Mouse (Mus musculus) MEL (cell line): Measurements from ENCODE around the gene Erc2. TPM values are rescaled to one million over a fixed set of nuclear protein-coding genes. Genes with fewer than 3 reads are reported as not detected.

ENCODE experiments used
- DNase-seq: peaks from one replicate; pipeline ENCODE4 v3.0.0; 2011; ENCODE audit warnings: low read depth, low spot score
- H3K27ac ChIP-seq: 2 replicates; pipeline ENCODE4 v1.5.1; 2012; ENCODE audit warnings: low read depth, mild to moderate bottlenecking, control low read depth, low read length, moderate library complexity; ENCODE audit not compliant: control insufficient read depth
- H3K27me3 ChIP-seq, 2 experiments: fragments of 150-350 bp in 1 of 2; sonication (generic) in 1 of 2; 2 replicates each; pipeline ENCODE4 v1.6.1; 2012; ENCODE audit warnings: low read length in 2 of 2, mild to moderate bottlenecking in 2 of 2, improper control_type of control experiment in 1 of 2, moderate library complexity in 1 of 2; ENCODE audit not compliant: insufficient read depth in 2 of 2, control insufficient read depth in 1 of 2
- H3K36me3 ChIP-seq, 2 experiments: 2 replicates each; pipeline ENCODE4 v1.6.1; 2012 to 2014; ENCODE audit warnings: low read length in 2 of 2, improper control_type of control experiment in 1 of 2, inconsistent platforms in 1 of 2, mild to moderate bottlenecking in 1 of 2; ENCODE audit not compliant: insufficient read depth in 2 of 2, control insufficient read depth in 1 of 2
- H3K4me1 ChIP-seq, 2 experiments: fragments of 150-350 bp in 1 of 2; sonication (generic) in 1 of 2; 2 replicates each; pipeline ENCODE4 v1.6.1; 2012; ENCODE audit warnings: low read length in 2 of 2, improper control_type of control experiment in 1 of 2, mild to moderate bottlenecking in 1 of 2; ENCODE audit not compliant: insufficient read depth in 2 of 2, control insufficient read depth in 1 of 2
- H3K4me3 ChIP-seq, 2 experiments: fragments of 150-350 bp in 1 of 2; sonication (generic) in 1 of 2; 2 replicates each; pipeline ENCODE4 v1.5.1; 2012; ENCODE audit warnings: low read depth in 2 of 2, low read length in 2 of 2, mild to moderate bottlenecking in 2 of 2, moderate library complexity in 2 of 2, control low read depth in 1 of 2, improper control_type of control experiment in 1 of 2; ENCODE audit not compliant: control insufficient read depth in 1 of 2, insufficient read depth in 1 of 2
- H3K79me2 ChIP-seq: 2 replicates; pipeline ENCODE4 v1.6.1; 2012; ENCODE audit warnings: mild to moderate bottlenecking, low read length, moderate library complexity; ENCODE audit not compliant: control insufficient read depth, poor library complexity, insufficient read depth
- H3K9ac ChIP-seq: 2 replicates; pipeline ENCODE4 v1.6.1; 2012; ENCODE audit warnings: low read depth, mild to moderate bottlenecking, control low read depth, low read length, moderate library complexity; ENCODE audit not compliant: control insufficient read depth, poor library complexity, severe bottlenecking
- H3K9me3 ChIP-seq: fragments of 150-350 bp; sonication (generic); replicated peaks from 2 replicates; pipeline ENCODE4 v1.6.1; 2012; ENCODE audit warnings: mild to moderate bottlenecking, low read length, improper control_type of control experiment, moderate library complexity; ENCODE audit not compliant: insufficient read depth
- CTCF ChIP-seq, 3 experiments: IDR thresholded peaks in 2 of 3; conservative IDR thresholded peaks in 1 of 3; 2 replicates each; pipeline ENCODE4 v1.5.1; 2011 to 2012; ENCODE audit warnings: low read length in 3 of 3, low read depth in 2 of 3, mild to moderate bottlenecking in 2 of 3, improper control_type of control experiment in 1 of 3, inconsistent platforms in 1 of 3, mixed read lengths in 1 of 3, moderate library complexity in 1 of 3; ENCODE audit not compliant: control insufficient read depth in 1 of 3, insufficient read depth in 1 of 3, poor library complexity in 1 of 3, severe bottlenecking in 1 of 3
- ELF1 ChIP-seq: IDR thresholded peaks from 2 replicates; pipeline ENCODE4 v1.6.1; 2014; ENCODE audit warnings: low read depth, mild to moderate bottlenecking, inconsistent platforms, low read length, improper control_type of control experiment, moderate library complexity
- EP300 ChIP-seq, 2 experiments: IDR thresholded peaks; 2 replicates each; pipeline ENCODE4 v1.6.1; 2011; ENCODE audit warnings: improper control_type of control experiment in 2 of 2, low read length in 2 of 2, low read depth in 1 of 2, mild to moderate bottlenecking in 1 of 2
- GABPA ChIP-seq: IDR thresholded peaks from 2 replicates; pipeline ENCODE4 v1.6.1; 2012; ENCODE audit warnings: low read depth, mild to moderate bottlenecking, inconsistent platforms, low read length, improper control_type of control experiment, moderate library complexity
- GATA1 ChIP-seq: IDR thresholded peaks from 2 replicates; pipeline ENCODE4 v1.6.1; 2011; ENCODE audit warnings: low read depth, low read length, improper control_type of control experiment
- MAFK ChIP-seq: IDR thresholded peaks from 2 replicates; pipeline ENCODE4 v1.6.1; 2011; ENCODE audit warnings: low read depth, mild to moderate bottlenecking, low read length, improper control_type of control experiment, borderline replicate concordance
- MAZ ChIP-seq: IDR thresholded peaks from 2 replicates; pipeline ENCODE4 v1.6.1; 2012; ENCODE audit warnings: low read depth, mild to moderate bottlenecking, inconsistent platforms, low read length, improper control_type of control experiment
- MYB ChIP-seq: IDR thresholded peaks from 2 replicates; pipeline ENCODE4 v1.6.1; 2011; ENCODE audit warnings: mild to moderate bottlenecking, low read depth, low read length, improper control_type of control experiment
- MYC ChIP-seq: IDR thresholded peaks from 2 replicates; pipeline ENCODE4 v1.6.1; 2011; ENCODE audit warnings: low read depth, mild to moderate bottlenecking, low read length, improper control_type of control experiment, moderate library complexity
- NELFE ChIP-seq: IDR thresholded peaks from 2 replicates; pipeline ENCODE4 v1.6.1; 2011; ENCODE audit warnings: low read depth, low read length, improper control_type of control experiment
- NRF1 ChIP-seq: IDR thresholded peaks from 2 replicates; pipeline ENCODE4 v1.6.1; 2014; ENCODE audit warnings: low read depth, mild to moderate bottlenecking, inconsistent platforms, low read length, improper control_type of control experiment, moderate library complexity; ENCODE audit not compliant: poor library complexity, insufficient read depth, severe bottlenecking
- POLR2AphosphoS2 ChIP-seq: IDR thresholded peaks from 2 replicates; pipeline ENCODE4 v1.6.1; 2011; ENCODE audit warnings: low read length, improper control_type of control experiment
- POLR2AphosphoS5 ChIP-seq: IDR thresholded peaks from 2 replicates; pipeline ENCODE4 v1.6.1; 2012; ENCODE audit warnings: low read depth, borderline replicate concordance, mild to moderate bottlenecking, inconsistent platforms, low read length, moderate library complexity, mixed read lengths
- SMC3 ChIP-seq: IDR thresholded peaks from 2 replicates; pipeline ENCODE4 v1.6.1; 2011; ENCODE audit warnings: low read depth, low read length, improper control_type of control experiment
- TBP ChIP-seq: IDR thresholded peaks from 2 replicates; pipeline ENCODE4 v1.8.0; 2011; ENCODE audit warnings: low read depth, low read length, improper control_type of control experiment
- TCF12 ChIP-seq: IDR thresholded peaks from 2 replicates; pipeline ENCODE4 v1.6.1; 2014; ENCODE audit warnings: low read depth, mild to moderate bottlenecking, inconsistent platforms, low read length, improper control_type of control experiment, moderate library complexity
- USF2 ChIP-seq, 2 experiments: IDR thresholded peaks; 2 replicates each; pipeline ENCODE4 v1.6.1; 2011 to 2012; ENCODE audit warnings: improper control_type of control experiment in 2 of 2, low read length in 2 of 2, borderline replicate concordance in 1 of 2, inconsistent platforms in 1 of 2, low read depth in 1 of 2, mild to moderate bottlenecking in 1 of 2; ENCODE audit not compliant: insufficient read depth in 1 of 2
- polyA plus RNA-seq, 2 experiments: library from polyadenylated mRNA; stranded (reverse) in 1 of 2; unstranded in 1 of 2; fragments of >175 nt in 1 of 2; fragments of >200 nt in 1 of 2; gene quantifications; 2 replicates each; pipeline versions ENCODE4 v1.2.1 to v1.2.4; 2012; ENCODE audit warnings: low replicate concordance in 2 of 2, low read depth in 1 of 2; ENCODE audit not compliant: insufficient read length in 2 of 2, insufficient read depth in 1 of 2, missing spikeins in 1 of 2
- total RNA-seq: library from RNA; depleted of rRNA; stranded (reverse); fragments of 300-350 nt; gene quantifications from 2 replicates; pipeline ENCODE4 v1.2.3, GENCODE M21; 2012

Erc2 gene
- total and polyA plus RNA-seq, 3 experiments, result not detected

- Histone ChIP-seq H3K9ac (no peak overlapping the region), H3K27ac (no peak overlapping the region), H3K4me1 (no peaks in the 10 kb centered on the region), H3K9me3 (no peaks in the 10 kb centered on the region), H3K79me2 (no peaks in the 10 kb centered on the region), H3K27me3 (no peaks in the 10 kb centered on the region), H3K36me3 (no peaks in the 10 kb centered on the region), H3K4me3 (no peak overlapping the region)
- DNase-seq, result peak; percentile 4
- no peak for TF ChIP-seq NELFE
- peak in 1 of 3 experiments; percentile 17; a peak in 2 of 6 replicates for TF ChIP-seq CTCF (IDR thresholded peaks at IDR 0.05 in 2 of 3, conservative IDR thresholded peaks at IDR 0.05 in 1 of 3; ENCODE audit: control insufficient read depth in 1 of 3, insufficient read depth in 1 of 3, low read depth in 2 of 3, low read length in 3 of 3, poor library complexity in 1 of 3, severe bottlenecking in 1 of 3)
Measured at GRCm38 (mm10) chr14:28089636-28090443, 467.6 kb downstream of the Erc2 start.

GRCm38 (mm10) chr14:28091367-28091766 is 469.1 kb downstream of the Erc2 start:
- no peaks in the 10 kb centered on the region for H3K79me2 ChIP-seq

GRCm38 (mm10) chr14:28093214-28093613 is 471.0 kb downstream of the Erc2 start:
- no peak for DNase-seq
- Histone ChIP-seq H3K36me3 (no peaks in the 10 kb centered on the region), H3K4me1 (no peaks in the 10 kb centered on the region), H3K79me2 (no peaks in the 10 kb centered on the region), H3K9me3 (no peaks in the 10 kb centered on the region), H3K4me3 (no peak overlapping the region), H3K9ac (no peak overlapping the region), H3K27me3 (no peaks in the 10 kb centered on the region), H3K27ac (no peak overlapping the region)
- TF ChIP-seq SMC3, result no peak
- no peak for TF ChIP-seq GABPA
- no peak for TF ChIP-seq MAFK
- TF ChIP-seq TCF12, result no peak
- TF ChIP-seq MYC, result no peak
- no peak for TF ChIP-seq POLR2AphosphoS2
- no peak for TF ChIP-seq TBP
- TF ChIP-seq USF2 (IDR thresholded peaks at IDR 0.05; ENCODE audit: borderline replicate concordance in 1 of 2, insufficient read depth in 1 of 2, low read depth in 1 of 2, low read length in 2 of 2), result no peak

More at GRCm38 (mm10) chr14:28091367-28091766, 469.1 kb downstream of the Erc2 start:
- Histone ChIP-seq H3K9ac (no peak overlapping the region), H3K9me3 (no peaks in the 10 kb centered on the region), H3K27me3 (no peaks in the 10 kb centered on the region), H3K36me3 (no peaks in the 10 kb centered on the region), H3K27ac (no peak overlapping the region), H3K4me1 (no peaks in the 10 kb centered on the region)
- no peak for DNase-seq
- no peak for TF ChIP-seq POLR2AphosphoS5
- no peak for TF ChIP-seq MAZ
- TF ChIP-seq EP300 (IDR thresholded peaks at IDR 0.05; ENCODE audit: low read depth in 1 of 2, low read length in 2 of 2), result no peak
- TF ChIP-seq MAFK, result no peak
- TF ChIP-seq ELF1, result no peak
- no peak for TF ChIP-seq GATA1
- TF ChIP-seq MYB, result no peak
- TF ChIP-seq NRF1, result no peak
- TF ChIP-seq, all 39 proteins: peak for 0
- no peak overlapping the region for H3K4me3 ChIP-seq
